Mouse (Mus musculus) MEL (cell line): ENCODE measurements around the gene Zfp384.

Source experiments
- CTCF ChIP-seq, 3 experiments: IDR thresholded peaks in 2 of 3; conservative IDR thresholded peaks in 1 of 3; 2 replicates each; pipeline ENCODE4 v1.5.1; 2011 to 2012; ENCODE audit warnings: low read length in 3 of 3, low read depth in 2 of 3, mild to moderate bottlenecking in 2 of 3, improper control_type of control experiment in 1 of 3, inconsistent platforms in 1 of 3, mixed read lengths in 1 of 3, moderate library complexity in 1 of 3; ENCODE audit not compliant: control insufficient read depth in 1 of 3, insufficient read depth in 1 of 3, poor library complexity in 1 of 3, severe bottlenecking in 1 of 3
- EP300 ChIP-seq, 2 experiments: IDR thresholded peaks; 2 replicates each; pipeline ENCODE4 v1.6.1; 2011; ENCODE audit warnings: improper control_type of control experiment in 2 of 2, low read length in 2 of 2, low read depth in 1 of 2, mild to moderate bottlenecking in 1 of 2
- ETS1 ChIP-seq: IDR thresholded peaks from 2 replicates; pipeline ENCODE4 v1.6.1; 2012; ENCODE audit warnings: low read depth, mild to moderate bottlenecking, inconsistent platforms, low read length, improper control_type of control experiment, moderate library complexity
- MXI1 ChIP-seq: IDR thresholded peaks from 2 replicates; pipeline ENCODE4 v1.6.1; 2011; ENCODE audit warnings: mild to moderate bottlenecking, low read depth, low read length, improper control_type of control experiment
- POLR2A ChIP-seq, 2 experiments: IDR thresholded peaks; 2 replicates each; pipeline ENCODE4 v1.6.1; 2011 to 2012; ENCODE audit warnings: low read length in 2 of 2, mild to moderate bottlenecking in 2 of 2, control low read depth in 1 of 2, improper control_type of control experiment in 1 of 2, low read depth in 1 of 2, moderate library complexity in 1 of 2; ENCODE audit not compliant: control insufficient read depth in 1 of 2, insufficient read depth in 1 of 2, poor library complexity in 1 of 2
- POLR2AphosphoS2 ChIP-seq: IDR thresholded peaks from 2 replicates; pipeline ENCODE4 v1.6.1; 2011; ENCODE audit warnings: low read length, improper control_type of control experiment
- USF1 ChIP-seq: IDR thresholded peaks from 2 replicates; pipeline ENCODE4 v1.6.1; 2014; ENCODE audit warnings: low read depth, mild to moderate bottlenecking, inconsistent platforms, low read length, improper control_type of control experiment, moderate library complexity

- TF ChIP-seq MXI1 (no peak), CTCF (IDR thresholded peaks at IDR 0.05 in 2 of 3, conservative IDR thresholded peaks at IDR 0.05 in 1 of 3; ENCODE audit: control insufficient read depth in 1 of 3, insufficient read depth in 1 of 3, low read depth in 2 of 3, low read length in 3 of 3, poor library complexity in 1 of 3, severe bottlenecking in 1 of 3) (no peak), POLR2AphosphoS2 (no peak), EP300 (IDR thresholded peaks at IDR 0.05; ENCODE audit: low read depth in 1 of 2, low read length in 2 of 2) (no peak), POLR2A (IDR thresholded peaks at IDR 0.05; ENCODE audit: control insufficient read depth in 1 of 2, insufficient read depth in 1 of 2, low read depth in 1 of 2, low read length in 2 of 2, poor library complexity in 1 of 2) (no peak), USF1 (no peak), ETS1 (no peak)
These were observed 8.7 kb downstream of the Zfp384 start for GRCm38 (mm10) chr6:125017682-125018081.
